Mouse (Mus musculus): Measurements from ENCODE around the gene En1. TPM values are rescaled to one million over a fixed set of nuclear protein-coding genes. Genes with fewer than 3 reads are reported as not detected.

En1 gene
- polyA plus RNA-seq, 1 experiment from 2014 or later = 2.7 TPM

DNA sequence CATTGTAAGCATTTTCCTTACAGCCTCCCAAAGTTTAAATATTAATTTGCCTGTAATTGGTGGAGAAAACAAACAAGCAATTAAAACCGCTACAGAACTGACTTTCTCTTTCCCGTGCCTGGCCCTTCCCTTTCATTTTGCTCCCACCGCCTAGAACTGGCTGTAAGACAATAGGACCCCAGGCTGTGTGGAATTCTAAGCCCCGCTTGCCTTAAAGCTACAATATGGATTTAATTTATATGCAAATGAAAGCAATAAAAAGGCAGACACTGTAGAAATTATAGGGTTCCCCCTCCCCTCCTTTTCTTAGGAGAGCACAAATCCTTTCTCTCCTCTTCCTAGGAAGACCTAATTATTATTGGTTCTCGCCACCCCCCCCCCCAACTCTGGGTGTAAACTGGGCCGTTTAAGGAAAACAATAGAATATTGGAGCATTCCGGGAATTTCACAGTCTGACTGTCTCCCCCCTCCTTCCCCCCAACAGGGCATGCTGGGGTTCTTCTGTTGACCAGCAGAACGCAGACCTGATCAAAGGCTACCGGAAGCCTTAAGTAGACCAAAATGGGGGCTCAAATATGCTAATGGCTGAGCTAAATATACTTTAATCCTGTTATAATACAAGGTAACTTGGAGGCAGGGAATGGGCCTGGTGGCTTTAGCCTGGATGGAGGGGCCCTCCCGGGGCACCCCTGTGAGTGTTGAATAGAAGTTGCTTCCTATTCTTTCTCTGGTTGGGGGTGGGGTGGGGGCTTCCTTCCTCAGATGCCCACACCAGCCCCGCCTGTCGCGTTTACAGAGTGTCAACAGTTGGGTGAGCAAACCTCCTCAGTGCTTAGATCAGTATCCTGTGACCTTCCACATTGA is 41.9 kb downstream of the En1 start:
- DNase-seq (ENCODE audit: low spot score) (peak; percentile 67), ATAC-seq (ENCODE audit: low FRiP score) (peak; percentile 84)
- WGBS = 4% methylated on average over 13 of the region's 13 CpGs
- Histone ChIP-seq H3K27ac (peak overlapping the region; percentile 77), H3K4me2 (replicated peaks) (peak overlapping the region; percentile 37), H3K27me3 (ENCODE audit: control insufficient read depth, insufficient read depth, low read length) (no peaks in the 10 kb centered on the region), H3K9me3 (ENCODE audit: control insufficient read depth, low read length) (no peaks in the 10 kb centered on the region), H3K4me3 (replicated peaks; ENCODE audit: low read length) (0 out of 2 replicates have a peak overlapping the region, but pooled peaks have one; percentile 4), H3K9ac (peak overlapping the region; percentile 39), H3K4me1 (replicated peaks; ENCODE audit: control insufficient read depth, insufficient read depth, low read length) (peaks cover 12% of the 10 kb centered on the region), H3K36me3 (replicated peaks; ENCODE audit: control insufficient read depth, insufficient read depth) (no peaks in the 10 kb centered on the region)

DNA sequence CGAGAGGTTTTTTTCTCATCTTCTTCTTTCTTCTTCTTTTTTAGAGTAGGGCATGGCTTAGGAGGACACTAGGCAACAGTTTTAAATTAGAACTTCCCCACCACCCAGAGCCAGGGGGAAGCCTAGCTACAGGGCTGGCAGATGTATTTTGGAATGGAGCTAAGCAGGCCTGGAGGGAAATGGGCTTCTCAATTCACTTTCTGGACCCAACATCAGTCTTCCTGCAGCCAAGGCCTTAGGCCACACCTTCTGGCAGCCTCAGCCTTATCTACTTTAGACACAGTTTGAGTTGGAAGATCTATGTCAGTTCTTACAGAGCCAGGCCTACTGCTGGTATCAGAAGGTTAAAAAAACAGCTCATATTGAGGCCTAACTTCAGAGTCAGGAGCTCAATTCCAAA is 42.5 kb downstream of the En1 start:
- no peak overlapping the region for H3K4me3 ChIP-seq (replicated peaks; ENCODE audit: low read length)
- peak overlapping the region; percentile 37; the same call in 1 of the 2 replicates for H3K4me2 ChIP-seq (replicated peaks)
- DNase-seq (ENCODE audit: low spot score) = no peak
- ATAC-seq (ENCODE audit: low FRiP score) = no peak
- WGBS = 39% methylated on average over 1 of the region's 1 CpGs
- no peaks in the 10 kb centered on the region for H3K9me3 ChIP-seq (ENCODE audit: control insufficient read depth, low read length)
- H3K4me1 ChIP-seq (replicated peaks; ENCODE audit: control insufficient read depth, insufficient read depth, low read length) = peaks cover 12% of the 10 kb centered on the region
- H3K9ac ChIP-seq = no peak overlapping the region
- no peaks in the 10 kb centered on the region for H3K27me3 ChIP-seq (ENCODE audit: control insufficient read depth, insufficient read depth, low read length)
- no peak overlapping the region; the same call in 1 of the 2 replicates for H3K27ac ChIP-seq
- H3K36me3 ChIP-seq (replicated peaks; ENCODE audit: control insufficient read depth, insufficient read depth) = no peaks in the 10 kb centered on the region

DNA sequence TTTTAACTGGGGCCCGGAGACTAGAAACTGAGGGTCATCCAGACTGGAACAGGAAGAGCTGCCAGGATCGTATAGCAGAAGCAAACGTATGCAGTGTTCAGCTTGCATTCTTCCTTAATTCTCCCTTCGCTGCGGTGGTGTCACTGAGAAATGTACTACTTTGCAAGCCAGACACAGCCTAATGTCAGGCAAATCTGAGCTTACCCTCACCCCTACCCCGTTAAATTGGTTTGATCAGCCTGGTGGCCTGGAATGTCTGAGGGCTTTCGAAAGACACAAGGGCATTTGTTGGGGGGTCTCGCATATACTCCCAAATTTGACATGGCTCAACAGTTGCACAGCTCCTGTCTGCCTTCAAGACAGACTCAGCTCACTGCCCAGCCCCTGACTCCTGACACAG is 47.9 kb downstream of the En1 start:
- ATAC-seq (ENCODE audit: low FRiP score) (no peak), DNase-seq (ENCODE audit: low spot score) (no peak)
- H3K27me3 ChIP-seq (ENCODE audit: control insufficient read depth, insufficient read depth, low read length) = no peaks in the 10 kb centered on the region
- H3K27ac ChIP-seq = no peak overlapping the region
- H3K4me3 ChIP-seq (replicated peaks; ENCODE audit: low read length) = no peak overlapping the region
- WGBS = 61% methylated on average over 8 of the region's 8 CpGs
- H3K4me2 ChIP-seq (replicated peaks) = no peak overlapping the region
- no peak overlapping the region for H3K9ac ChIP-seq
- no peaks in the 10 kb centered on the region for H3K36me3 ChIP-seq (replicated peaks; ENCODE audit: control insufficient read depth, insufficient read depth)
- H3K9me3 ChIP-seq (ENCODE audit: control insufficient read depth, low read length) = no peaks in the 10 kb centered on the region
- no peaks in the 10 kb centered on the region for H3K4me1 ChIP-seq (replicated peaks; ENCODE audit: control insufficient read depth, insufficient read depth, low read length)

DNA sequence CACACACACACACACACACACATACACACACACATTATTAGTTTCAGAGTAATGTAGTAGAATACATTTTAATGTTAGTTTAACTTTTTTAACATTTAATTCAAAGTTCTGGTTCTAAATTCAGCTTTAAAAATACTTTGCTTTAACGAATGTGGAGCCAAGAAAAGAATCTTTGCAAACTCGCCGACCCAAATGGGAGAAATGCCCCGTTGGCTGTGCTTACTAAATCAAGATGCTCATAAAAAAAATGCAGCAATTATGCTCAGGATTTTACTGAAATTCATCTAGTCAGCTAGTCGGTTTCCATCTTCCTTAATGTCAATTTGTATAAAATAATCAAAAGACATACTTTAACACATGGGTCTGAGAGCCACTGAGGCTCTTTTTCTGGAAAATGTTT is 49.8 kb downstream of the En1 start:
- DNase-seq (ENCODE audit: low spot score) = no peak
- Histone ChIP-seq H3K4me2 (replicated peaks) (no peak overlapping the region), H3K9ac (no peak overlapping the region), H3K4me3 (replicated peaks; ENCODE audit: low read length) (no peak overlapping the region), H3K27ac (no peak overlapping the region), H3K36me3 (replicated peaks; ENCODE audit: control insufficient read depth, insufficient read depth) (no peaks in the 10 kb centered on the region), H3K9me3 (ENCODE audit: control insufficient read depth, low read length) (no peaks in the 10 kb centered on the region), H3K27me3 (ENCODE audit: control insufficient read depth, insufficient read depth, low read length) (no peaks in the 10 kb centered on the region), H3K4me1 (replicated peaks; ENCODE audit: control insufficient read depth, insufficient read depth, low read length) (no peaks in the 10 kb centered on the region)
- ATAC-seq (ENCODE audit: low FRiP score) = no peak
- WGBS = 84% methylated on average over 5 of the region's 5 CpGs

DNA sequence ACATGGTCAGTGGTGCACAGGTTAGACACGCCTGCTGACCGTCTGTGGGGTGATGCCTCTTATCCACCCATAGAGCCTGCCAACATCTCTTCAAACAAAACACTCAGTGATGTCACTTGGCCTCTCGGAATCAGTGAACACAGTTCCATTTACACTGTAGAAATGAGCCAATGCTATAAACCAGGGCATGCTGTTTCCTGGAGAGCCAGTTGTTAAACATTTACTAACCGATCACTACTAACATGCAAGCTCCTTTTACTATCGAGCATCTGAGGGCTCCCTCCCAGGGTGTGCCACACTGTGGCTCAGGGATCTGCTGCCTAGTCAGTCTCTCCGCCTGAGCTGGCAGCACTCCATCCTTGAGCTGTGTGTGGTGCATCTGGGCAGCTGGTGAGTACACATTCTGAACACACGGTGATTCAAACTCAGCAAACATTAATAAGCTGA is 52.8 kb downstream of the En1 start:
- H3K9ac ChIP-seq = no peak overlapping the region
- no peaks in the 10 kb centered on the region for H3K9me3 ChIP-seq (ENCODE audit: control insufficient read depth, low read length)
- WGBS = 58% methylated on average over 7 of the region's 7 CpGs
- H3K27me3 ChIP-seq (ENCODE audit: control insufficient read depth, insufficient read depth, low read length) = no peaks in the 10 kb centered on the region
- ATAC-seq (ENCODE audit: low FRiP score) = peak; percentile 82; the same call in 1 of the 2 replicates
- H3K4me3 ChIP-seq (replicated peaks; ENCODE audit: low read length) = no peak overlapping the region
- no peak overlapping the region for H3K27ac ChIP-seq
- no peaks in the 10 kb centered on the region for H3K36me3 ChIP-seq (replicated peaks; ENCODE audit: control insufficient read depth, insufficient read depth)
- no peaks in the 10 kb centered on the region for H3K4me1 ChIP-seq (replicated peaks; ENCODE audit: control insufficient read depth, insufficient read depth, low read length)
- H3K4me2 ChIP-seq (replicated peaks) = no peak overlapping the region
- DNase-seq (ENCODE audit: low spot score) = no peak

Other genes with a start within 250 kb of the En1 start
- gene Marco, start 97.4 kb upstream of the En1 start, polyA plus RNA-seq (2014; fragmentation: Nextera tagmentation; extraction: Ambion mirVana) = 0.21 TPM in 1 of 2 replicates, not detected in the other